Mouse (Mus musculus) macrophage (primary cell): ENCODE results near the gene Wipf1. TPM values are rescaled to one million over a fixed set of nuclear protein-coding genes. Genes with fewer than 3 reads are reported as not detected.

Experiments used
- H3K27ac ChIP-seq: fragments of 350-480 bp; formaldehyde crosslinking; 2 replicates; pipeline ENCODE4 v1.9.0; 2021
- H3K36me3 ChIP-seq: fragments of 350-480 bp; formaldehyde crosslinking; 2 replicates; pipeline ENCODE4 v1.9.0; 2021; ENCODE audit errors: inconsistent target
- H3K4me3 ChIP-seq: fragments of 350-480 bp; formaldehyde crosslinking; 2 replicates; pipeline ENCODE4 v1.9.0; 2021; ENCODE audit errors: inconsistent target
- H3K79me2 ChIP-seq: fragments of 350-480 bp; formaldehyde crosslinking; 2 replicates; pipeline ENCODE4 v1.9.0; 2021; ENCODE audit errors: inconsistent target
- WGBS: methylation state at CpG from one replicate; pipeline ENCODE4 v1.1.7; 2026; ENCODE audit warnings: inconsistent platforms; ENCODE audit not compliant: missing documents; 5-methylcytosine and 5-hydroxymethylcytosine counted together
- polyA plus RNA-seq: library from polyadenylated mRNA; stranded (reverse); fragments of 250-400 nt; gene quantifications from 3 replicates; pipeline ENCODE4 v1.2.4, GENCODE M21; 2018; ENCODE audit warnings: inconsistent platforms

Wipf1 gene
- polyA plus RNA-seq, 1 experiment from 2014 or later: 121 TPM

DNA sequence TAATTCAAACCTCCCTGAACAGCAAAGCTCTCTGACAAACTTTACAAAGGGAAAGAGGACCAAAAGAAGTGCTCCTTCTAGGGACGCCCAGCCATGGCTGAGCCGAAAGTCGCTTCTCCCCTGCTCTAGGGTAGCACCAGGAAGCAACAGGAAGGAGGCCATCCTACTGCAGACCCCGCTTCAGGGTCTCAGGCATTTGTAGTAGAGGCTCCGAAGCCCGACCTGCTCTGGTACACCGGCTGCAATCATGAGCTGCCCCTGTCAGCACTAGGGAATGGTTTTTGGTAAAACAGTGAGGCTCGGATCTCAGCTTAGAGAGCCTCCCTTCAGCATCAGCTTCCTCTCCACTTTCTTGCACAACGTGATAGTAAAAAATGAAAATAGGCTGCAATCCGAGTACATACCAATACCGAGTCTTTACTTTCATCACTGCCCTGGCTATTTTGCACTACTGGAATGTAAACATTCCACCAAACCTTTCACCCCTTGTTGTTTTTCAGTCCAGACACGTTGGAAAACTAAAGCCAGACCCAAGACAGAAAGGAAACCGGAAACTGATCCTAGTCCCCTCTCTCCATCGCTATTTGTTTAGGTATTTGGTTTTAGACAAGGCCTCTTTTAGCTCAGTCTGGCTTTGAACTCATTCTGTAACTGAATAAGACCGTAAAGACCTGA is 44.8 kb downstream of the Wipf1 start:
- Histone ChIP-seq H3K36me3 (peaks cover 27% of the 10 kb centered on the region), H3K79me2 (peaks cover 83% of the 10 kb centered on the region), H3K27ac (peak overlapping the region; percentile 95), H3K4me3 (peak overlapping the region; percentile 70)
- WGBS: under 1% methylated on average over 15 of the region's 15 CpGs

DNA sequence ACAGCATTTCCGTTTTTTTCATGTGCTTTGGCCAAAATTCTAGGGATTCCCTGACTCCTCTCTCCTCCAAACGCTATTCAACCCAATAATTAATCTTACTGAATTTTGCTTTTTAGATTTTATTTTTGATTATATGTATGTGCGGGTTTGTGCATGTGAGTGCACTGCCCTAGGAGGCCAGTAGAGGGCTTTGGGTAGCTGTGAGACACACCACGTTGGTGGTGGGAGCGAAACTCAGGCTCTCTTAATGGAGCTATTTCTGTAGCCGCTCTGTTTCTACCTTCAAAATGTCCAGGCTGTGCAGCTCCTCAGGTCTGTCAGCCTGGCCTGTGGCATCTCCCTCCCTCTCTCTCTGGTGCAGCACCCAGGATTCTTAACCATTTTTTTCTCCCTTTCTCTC is 50.7 kb downstream of the Wipf1 start:
- peaks cover 40% of the 10 kb centered on the region for H3K36me3 ChIP-seq

DNA sequence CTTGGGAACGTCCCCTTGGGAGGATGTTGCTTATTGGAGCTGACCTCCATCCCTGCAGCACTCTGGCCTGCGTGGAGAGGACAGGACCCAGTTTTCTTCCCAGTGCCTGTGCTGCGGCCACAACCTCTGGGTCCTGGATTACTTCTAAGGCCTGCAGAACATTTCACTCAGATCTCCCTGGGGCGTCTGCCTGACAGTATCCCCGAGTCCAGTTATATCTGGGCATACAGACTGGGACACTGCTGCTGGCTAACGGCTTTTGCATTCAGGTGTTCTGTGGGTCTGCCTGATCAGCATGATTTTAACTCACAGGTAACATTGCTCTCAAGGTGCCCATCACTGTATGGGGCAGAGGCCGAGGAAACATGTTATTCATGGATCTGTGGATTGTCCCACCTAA is 52.0 kb downstream of the Wipf1 start:
- 95% methylated on average over 7 of the region's 7 CpGs for WGBS
- Histone ChIP-seq H3K36me3 (peaks cover 47% of the 10 kb centered on the region), H3K79me2 (peaks cover 98% of the 10 kb centered on the region), H3K27ac (no peak overlapping the region), H3K4me3 (no peak overlapping the region)

More for the DNA sequence above, 50.7 kb downstream of the Wipf1 start:
- Histone ChIP-seq H3K27ac (no peak overlapping the region), H3K79me2 (peaks cover 98% of the 10 kb centered on the region), H3K4me3 (no peak overlapping the region)
- WGBS: 94% methylated on average over 4 of the region's 6 CpGs

DNA sequence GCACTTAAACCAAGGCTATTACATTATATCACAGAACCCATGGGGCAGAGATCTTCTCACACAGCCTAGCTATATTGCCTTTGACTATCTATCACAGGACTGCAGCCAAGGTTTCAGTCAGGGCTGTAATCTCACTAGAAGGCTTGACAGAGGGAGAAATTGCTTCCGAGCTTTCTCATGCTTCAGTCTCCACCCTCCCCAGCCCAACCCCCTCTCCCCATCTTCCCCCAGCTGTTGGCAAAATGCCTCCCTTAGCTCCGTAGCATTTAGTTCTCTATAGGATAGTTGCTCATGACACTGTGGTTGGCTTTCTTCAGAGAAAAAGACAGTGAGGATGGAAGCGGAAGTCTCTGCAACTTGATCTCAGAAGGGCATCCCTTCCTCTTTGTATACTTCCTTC is 54.0 kb downstream of the Wipf1 start:
- H3K27ac ChIP-seq: peak overlapping the region; percentile 40
- WGBS: 0% methylated on average over 3 of the region's 3 CpGs
- H3K36me3 ChIP-seq: peaks cover 29% of the 10 kb centered on the region
- no peak overlapping the region for H3K4me3 ChIP-seq
- peaks cover 98% of the 10 kb centered on the region for H3K79me2 ChIP-seq

DNA sequence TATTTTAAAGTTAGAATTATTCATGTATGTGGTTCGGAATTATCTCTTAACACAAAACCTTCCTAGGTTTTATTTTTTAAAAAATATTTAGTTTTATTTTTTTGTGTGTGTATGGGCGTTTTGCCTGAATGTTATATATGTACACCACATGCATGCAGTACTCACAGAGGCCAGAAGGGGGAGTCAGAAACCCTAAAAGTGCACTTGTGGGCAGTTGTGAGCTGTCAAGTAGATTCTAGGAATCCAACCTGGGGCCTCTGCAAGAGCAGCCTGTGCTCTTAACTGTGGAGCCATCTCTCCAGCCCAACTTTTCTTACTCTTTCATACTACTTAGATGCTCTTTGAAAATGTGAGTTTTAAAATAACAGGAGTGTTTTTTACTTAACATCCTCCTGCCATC is 57.4 kb downstream of the Wipf1 start:
- H3K79me2 ChIP-seq: peaks cover 98% of the 10 kb centered on the region

DNA sequence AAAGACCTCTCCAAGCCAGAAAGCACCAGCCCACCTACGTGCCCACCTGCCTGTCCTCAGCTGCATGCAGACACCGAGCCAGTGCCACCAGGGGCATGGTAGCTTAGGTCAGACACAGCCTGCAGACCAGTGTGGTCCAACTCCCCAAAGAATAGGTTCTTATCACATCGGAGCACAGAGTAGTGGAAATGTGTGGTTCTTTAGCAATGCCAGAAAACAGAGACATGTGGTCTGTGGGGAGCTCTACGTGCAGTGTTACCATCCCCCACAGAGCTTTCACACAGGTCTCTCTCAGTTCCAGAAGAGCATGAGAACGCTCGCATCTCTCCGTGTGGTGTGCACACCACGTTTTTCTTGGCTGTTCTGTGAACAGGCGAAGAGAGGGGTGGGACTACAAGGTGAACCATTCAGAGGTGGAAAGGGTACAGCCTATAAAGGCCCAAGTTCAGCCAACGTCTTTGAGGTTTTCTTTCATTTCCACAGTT is 59.3 kb downstream of the Wipf1 start:
- peaks cover 7% of the 10 kb centered on the region; the same call in 1 of the 2 replicates for H3K36me3 ChIP-seq
- H3K27ac ChIP-seq: peak overlapping the region; percentile 31
- H3K4me3 ChIP-seq: no peak overlapping the region

More for the DNA sequence above, 57.4 kb downstream of the Wipf1 start:
- H3K27ac ChIP-seq: no peak overlapping the region
- 100% methylated on average over 2 of the region's 2 CpGs for WGBS
- H3K36me3 ChIP-seq: peaks cover 7% of the 10 kb centered on the region; the same call in 1 of the 2 replicates
- no peak overlapping the region for H3K4me3 ChIP-seq

DNA sequence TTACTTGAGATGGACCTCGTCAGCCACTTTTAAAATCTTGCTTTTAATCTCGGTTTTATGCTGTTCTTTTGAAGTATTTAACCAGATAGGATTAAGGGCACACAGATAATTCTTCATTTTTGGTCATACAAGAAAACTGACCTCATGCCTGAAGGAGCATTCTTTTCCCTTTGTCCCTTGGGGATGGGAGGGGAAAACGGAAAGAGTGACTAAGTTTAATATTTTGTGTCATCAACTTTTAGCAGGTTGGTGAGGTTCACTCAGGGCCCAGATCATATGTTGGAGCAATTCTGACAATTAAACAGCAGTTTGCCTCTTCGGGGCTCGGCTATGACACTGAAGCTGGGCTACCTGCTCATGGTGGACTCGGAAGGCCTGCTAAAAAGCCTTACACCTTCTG is 60.0 kb downstream of the Wipf1 start:
- H3K79me2 ChIP-seq: peaks cover 100% of the 10 kb centered on the region
- no peak overlapping the region for H3K4me3 ChIP-seq
- H3K36me3 ChIP-seq: peaks cover 7% of the 10 kb centered on the region; the same call in 1 of the 2 replicates
- 78% methylated on average over 6 of the region's 6 CpGs for WGBS
- H3K27ac ChIP-seq: peak overlapping the region; percentile 31

More for the DNA sequence above, 59.3 kb downstream of the Wipf1 start:
- WGBS: 4% methylated on average over 10 of the region's 10 CpGs
- peaks cover 100% of the 10 kb centered on the region for H3K79me2 ChIP-seq

DNA sequence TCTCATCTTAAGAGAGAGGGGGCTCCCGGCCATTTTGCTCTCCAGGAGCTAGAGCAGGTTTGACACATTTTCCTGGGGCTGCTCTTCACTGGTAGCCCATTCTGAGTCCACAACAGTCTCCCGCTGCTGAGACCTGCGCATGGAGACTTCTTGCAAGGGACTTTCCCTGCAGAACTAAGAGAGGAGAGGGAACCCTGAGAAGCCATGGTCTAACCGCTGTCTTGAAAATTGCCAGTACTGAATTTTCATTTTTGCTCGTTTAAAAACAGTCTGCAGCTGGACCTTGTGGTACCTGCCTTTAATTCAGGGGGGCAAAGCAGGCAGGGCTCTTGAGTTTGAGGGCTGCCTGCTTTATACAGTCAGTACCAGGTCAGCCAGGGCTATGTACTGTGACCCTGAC is 60.5 kb downstream of the Wipf1 start:
- peaks cover 100% of the 10 kb centered on the region for H3K79me2 ChIP-seq
- H3K27ac ChIP-seq: no peak overlapping the region
- H3K4me3 ChIP-seq: no peak overlapping the region
- WGBS: 73% methylated on average over 5 of the region's 5 CpGs
- peaks cover 7% of the 10 kb centered on the region; the same call in 1 of the 2 replicates for H3K36me3 ChIP-seq

DNA sequence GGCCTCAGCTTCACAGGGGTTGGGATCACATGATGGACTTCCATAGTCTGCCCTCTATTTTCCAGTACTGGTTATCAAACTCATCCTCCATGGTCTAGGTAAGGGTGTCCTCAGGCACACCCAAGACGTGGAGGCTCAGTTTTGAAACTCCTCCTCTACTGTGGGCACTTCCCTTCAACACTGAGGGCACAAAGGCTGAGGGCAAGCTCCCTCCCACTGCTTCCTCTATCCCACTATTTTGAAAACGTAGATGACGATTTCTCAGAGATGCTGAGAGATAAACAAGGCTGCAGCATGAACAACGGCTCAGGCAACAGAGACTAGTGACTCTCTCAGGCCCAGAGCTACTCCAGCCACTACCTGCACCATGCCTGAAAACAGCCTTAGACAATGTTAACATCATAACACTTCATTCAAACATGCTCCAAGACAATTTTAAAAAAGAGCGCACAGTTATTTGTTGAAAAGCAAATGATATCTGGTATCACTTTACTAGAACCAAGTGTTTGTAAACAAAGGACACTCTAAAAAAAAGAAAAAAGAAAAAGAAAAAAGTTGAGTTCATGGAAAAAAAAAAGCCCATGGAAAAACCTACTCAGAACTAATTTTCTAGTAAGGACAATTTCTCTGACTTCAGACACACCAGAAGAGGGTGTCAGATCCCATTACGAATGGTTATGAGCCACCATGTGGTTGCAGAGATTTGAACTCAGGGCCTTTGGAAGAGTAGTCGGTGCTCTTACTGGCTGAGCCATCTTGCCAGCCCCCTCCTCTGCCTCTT is 62.3 kb downstream of the Wipf1 start:
- WGBS: 42% methylated on average over 7 of the region's 7 CpGs
- Histone ChIP-seq H3K4me3 (no peak overlapping the region), H3K27ac (no peak overlapping the region), H3K36me3 (no peaks in the 10 kb centered on the region; the same call in 1 of the 2 replicates), H3K79me2 (peaks cover 100% of the 10 kb centered on the region)

DNA sequence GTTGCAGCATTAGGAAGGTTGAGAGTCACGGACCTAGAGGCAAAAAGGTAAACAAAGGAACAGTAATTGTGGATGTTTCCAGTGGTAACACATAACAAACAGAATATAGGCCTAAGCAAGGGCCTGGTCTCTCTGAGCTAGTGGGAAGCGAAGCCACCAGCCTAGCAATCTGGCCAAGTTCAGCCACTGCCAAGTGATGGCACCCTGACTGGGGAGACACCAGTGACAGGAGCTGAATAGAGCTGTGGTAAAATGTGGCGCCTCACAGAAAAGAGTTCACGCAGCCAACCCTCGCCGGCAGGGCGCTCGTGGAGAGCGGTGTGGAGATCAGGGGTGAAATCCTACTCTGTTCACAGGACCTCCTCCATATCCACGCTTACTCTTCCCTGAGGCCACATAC is 63.1 kb downstream of the Wipf1 start:
- no peak overlapping the region for H3K4me3 ChIP-seq
- no peak overlapping the region for H3K27ac ChIP-seq
- 94% methylated on average over 10 of the region's 10 CpGs for WGBS
- no peaks in the 10 kb centered on the region; the same call in 1 of the 2 replicates for H3K36me3 ChIP-seq
- peaks cover 100% of the 10 kb centered on the region for H3K79me2 ChIP-seq

DNA sequence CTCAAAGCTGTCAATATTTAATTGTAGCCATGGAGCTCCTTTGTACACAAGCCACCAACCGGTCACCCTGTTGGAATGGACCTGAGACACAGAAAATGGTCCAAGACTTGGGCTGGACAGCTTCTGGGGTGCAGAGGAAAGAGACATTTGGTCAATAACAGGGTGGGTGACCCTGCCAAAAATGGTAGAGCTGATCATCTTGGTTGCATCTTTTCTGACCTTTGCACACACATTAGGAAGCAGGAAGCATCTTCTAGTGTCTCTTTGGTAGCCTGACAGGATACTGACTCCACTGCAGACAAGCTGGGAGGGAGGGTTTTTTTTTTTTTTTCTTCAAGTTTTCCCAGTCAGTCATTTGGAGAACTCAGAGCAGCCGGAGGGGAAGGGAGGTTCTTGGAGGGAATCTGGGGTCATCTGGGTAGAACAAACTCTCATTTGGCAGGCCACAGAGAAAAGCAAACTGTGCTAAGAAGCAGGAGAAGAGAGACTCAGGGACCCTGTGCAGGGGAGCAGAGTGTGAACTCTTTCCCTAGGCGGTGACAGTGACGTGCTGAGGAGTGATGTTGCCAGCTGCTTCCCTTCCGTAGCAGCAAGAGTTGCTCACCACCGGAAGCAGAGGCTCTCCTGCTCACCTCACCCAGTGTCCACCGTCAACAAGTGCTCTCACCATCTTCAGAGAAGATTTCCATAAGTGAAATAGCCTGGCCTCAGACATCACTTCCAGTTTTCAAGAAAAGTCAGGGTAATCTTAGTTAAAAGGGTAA is 65.9 kb downstream of the Wipf1 start:
- H3K36me3 ChIP-seq: peaks cover 9% of the 10 kb centered on the region
- no peak overlapping the region for H3K4me3 ChIP-seq
- peaks cover 100% of the 10 kb centered on the region for H3K79me2 ChIP-seq
- peak overlapping the region; percentile 22 for H3K27ac ChIP-seq
- WGBS: 23% methylated on average over 6 of the region's 7 CpGs

DNA sequence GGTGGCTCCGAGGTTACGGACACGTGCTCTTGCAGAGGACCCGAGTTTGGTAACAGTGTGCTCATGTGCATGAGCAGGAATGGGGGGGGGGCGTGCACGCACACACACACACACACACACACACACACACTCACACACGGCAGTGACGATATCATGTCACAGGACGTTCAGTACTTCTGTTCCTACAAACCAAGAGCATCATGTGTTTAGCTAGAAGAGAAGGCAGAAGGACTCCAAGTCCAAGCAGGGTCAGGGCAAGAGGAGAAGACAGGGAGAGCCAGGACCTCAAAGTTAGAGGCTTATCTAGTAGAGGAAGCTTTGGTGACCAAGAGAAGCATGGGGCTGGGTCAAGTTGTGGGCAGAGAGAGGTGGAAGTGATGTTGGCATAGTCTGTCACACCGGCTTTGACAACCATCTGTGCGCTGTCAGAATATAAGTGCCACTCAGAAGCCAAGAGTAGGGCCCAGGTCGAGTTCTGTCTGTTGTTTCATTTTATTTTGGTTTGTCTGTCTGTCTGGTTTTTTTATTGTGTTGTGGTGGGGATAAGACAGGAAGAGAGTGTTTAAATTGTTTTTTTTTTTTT is 66.7 kb downstream of the Wipf1 start:
- peaks cover 100% of the 10 kb centered on the region for H3K79me2 ChIP-seq
- no peak overlapping the region for H3K27ac ChIP-seq
- no peak overlapping the region for H3K4me3 ChIP-seq
- WGBS: 44% methylated on average over 3 of the region's 12 CpGs
- H3K36me3 ChIP-seq: peaks cover 17% of the 10 kb centered on the region

DNA sequence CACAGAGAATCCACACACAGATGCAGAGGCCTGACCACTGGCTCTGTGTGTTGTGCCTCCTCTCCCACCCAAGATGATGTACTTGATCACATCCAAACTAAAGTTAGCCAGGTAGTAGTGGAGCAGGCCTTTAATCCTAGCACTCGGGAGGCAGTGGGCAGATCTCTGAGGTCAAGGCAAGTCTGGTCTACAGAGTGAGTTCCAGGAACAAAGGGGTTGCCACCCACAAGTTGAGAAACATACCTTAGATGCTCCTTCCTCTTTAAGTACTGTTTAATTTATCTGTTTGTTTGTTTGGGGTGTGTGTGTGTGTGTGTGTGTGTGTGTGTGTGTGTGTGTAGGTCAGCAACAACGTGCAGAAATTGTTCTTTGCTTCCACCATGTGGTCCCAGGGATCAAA is 67.3 kb downstream of the Wipf1 start:
- Histone ChIP-seq H3K4me3 (no peak overlapping the region), H3K79me2 (peaks cover 100% of the 10 kb centered on the region), H3K27ac (no peak overlapping the region), H3K36me3 (peaks cover 21% of the 10 kb centered on the region)
- 0% methylated on average over 1 of the region's 2 CpGs for WGBS

DNA sequence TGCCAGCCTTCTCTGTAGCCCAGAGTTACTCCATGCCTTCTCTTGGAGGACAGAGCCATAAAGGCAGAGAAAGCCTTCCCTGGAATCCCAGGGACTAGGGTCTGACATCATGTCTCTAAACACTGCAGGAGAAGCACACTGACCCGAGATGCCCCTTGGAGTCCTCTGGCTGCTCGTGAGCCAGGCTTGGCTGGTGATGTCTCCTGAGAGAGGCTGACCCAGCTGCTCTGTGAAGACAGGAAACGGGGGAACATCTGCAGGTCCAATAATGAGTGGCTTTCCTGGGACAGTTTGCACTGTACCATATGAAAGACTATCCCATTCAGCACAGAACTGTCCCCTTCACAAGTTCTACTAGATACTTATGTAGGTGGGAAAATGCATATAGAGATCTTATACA is 69.4 kb downstream of the Wipf1 start:
- Histone ChIP-seq H3K36me3 (peaks cover 21% of the 10 kb centered on the region), H3K4me3 (no peak overlapping the region), H3K27ac (no peak overlapping the region), H3K79me2 (peaks cover 98% of the 10 kb centered on the region)
- WGBS: 88% methylated on average over 3 of the region's 3 CpGs
